Mouse (Mus musculus) stomach, embryonic 16.5 days (tissue): Measurements from ENCODE around the gene Gm17606. TPM values are rescaled to one million over a fixed set of nuclear protein-coding genes. Genes with fewer than 3 reads are reported as not detected.
"Not testable (repeated sequence)": the region's sequence is repeated elsewhere in the genome, so short reads cannot be mapped to it uniquely, and the experiment has no call there.

ENCODE experiments used
- ATAC-seq: fragments of 200-750 bp; cut with Nextera tagmentation; 2 replicates; pipeline ENCODE4 v1.8.0; 2017; ENCODE audit warnings: moderate number of reproducible peaks, moderate TSS enrichment; ENCODE audit not compliant: insufficient read depth, low FRiP score
- H3K27ac ChIP-seq: fragments of 300-500 bp; sonication (generic); 2 replicates; pipeline ENCODE4 v1.5.1; 2014; ENCODE audit warnings: low read length
- H3K27me3 ChIP-seq: fragments of 300-500 bp; sonication (generic); 2 replicates; pipeline ENCODE4 v1.6.1; 2014; ENCODE audit warnings: low read length, control low read depth, mixed read lengths; ENCODE audit not compliant: control insufficient read depth, insufficient read depth
- H3K36me3 ChIP-seq: fragments of 300-500 bp; sonication (generic); 2 replicates; pipeline ENCODE4 v1.6.1; 2014; ENCODE audit warnings: low read length; ENCODE audit not compliant: control insufficient read depth, insufficient read depth
- H3K4me1 ChIP-seq: fragments of 300-500 bp; sonication (generic); 2 replicates; pipeline ENCODE4 v1.6.1; 2014; ENCODE audit warnings: low read length, control low read depth, mixed read lengths; ENCODE audit not compliant: control insufficient read depth, insufficient read depth
- H3K4me2 ChIP-seq: fragments of 300-500 bp; sonication (generic); 2 replicates; pipeline ENCODE4 v1.6.1; 2014; ENCODE audit warnings: low read depth, low read length, mixed read lengths
- H3K4me3 ChIP-seq: fragments of 300-500 bp; sonication (generic); replicated peaks from 2 replicates; pipeline ENCODE4 v1.5.1; 2014; ENCODE audit warnings: mild to moderate bottlenecking, low read length
- H3K9ac ChIP-seq: fragments of 300-500 bp; sonication (generic); 2 replicates; pipeline ENCODE4 v1.6.1; 2014; ENCODE audit warnings: low read length
- H3K9me3 ChIP-seq: fragments of 300-500 bp; sonication (generic); replicated peaks from 2 replicates; pipeline ENCODE4 v1.6.1; 2016; ENCODE audit warnings: low read length, control low read depth; ENCODE audit not compliant: control insufficient read depth
- WGBS: fragments of 180-500 bp; shearing (Covaris S2); extraction: QIAGEN DNeasy Blood & Tissue Kit; methylation state at CpG from one replicate; pipeline ENCODE4 v1.1.7; 2014; 5-methylcytosine and 5-hydroxymethylcytosine counted together
- polyA plus RNA-seq: library from polyadenylated mRNA; unstranded; fragments of >200 nt; fragmentation: Nextera tagmentation; extraction: Ambion mirVana; gene quantifications from 2 replicates; pipeline ENCODE4 v1.2.1, GENCODE M21; 2015

Gm17606 gene
- polyA plus RNA-seq, 1 experiment from 2014 or later: not detected

DNA sequence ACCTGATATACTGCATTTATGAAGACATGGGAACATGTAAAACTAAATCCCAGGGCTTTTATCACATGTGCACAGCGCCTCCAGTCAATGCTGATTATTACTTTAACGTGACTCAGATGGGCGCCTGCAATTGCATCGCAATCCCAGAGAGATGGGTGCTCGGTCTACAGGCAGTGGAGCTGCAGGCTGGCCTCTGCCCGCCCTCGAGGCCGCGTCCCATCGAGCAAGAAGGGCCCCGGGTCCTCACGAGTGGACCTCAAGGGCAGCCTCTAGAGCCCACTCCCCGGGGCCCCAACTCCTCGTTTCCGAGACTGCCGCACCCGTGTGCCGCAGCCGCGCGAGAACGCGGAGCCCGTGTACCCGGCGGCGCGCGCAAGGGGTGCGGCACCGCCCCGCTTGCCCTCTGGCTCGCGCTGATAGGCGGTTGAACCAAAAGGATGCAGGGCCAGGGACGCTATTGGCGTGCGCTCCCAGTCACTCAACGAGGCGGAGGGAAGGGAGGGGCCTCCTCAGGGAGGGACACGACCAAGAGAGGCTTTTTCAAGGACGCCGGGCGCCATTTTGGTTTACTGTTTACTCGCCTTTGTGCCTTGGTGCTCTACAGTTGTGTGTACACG lies 37.6 kb upstream of the Gm17606 start:
- Histone ChIP-seq H3K9ac (peak overlapping the region; percentile 85), H3K36me3 (no peaks in the 10 kb centered on the region), H3K27ac (peak overlapping the region; percentile 94), H3K27me3 (no peaks in the 10 kb centered on the region), H3K4me3 (peak overlapping the region; percentile 66), H3K4me1 (peaks cover 12% of the 10 kb centered on the region), H3K4me2 (peak overlapping the region; percentile 46), H3K9me3 (no peaks in the 10 kb centered on the region)
- ATAC-seq: peak; percentile 100
- WGBS: under 1% methylated on average over 46 of the region's 46 CpGs

DNA sequence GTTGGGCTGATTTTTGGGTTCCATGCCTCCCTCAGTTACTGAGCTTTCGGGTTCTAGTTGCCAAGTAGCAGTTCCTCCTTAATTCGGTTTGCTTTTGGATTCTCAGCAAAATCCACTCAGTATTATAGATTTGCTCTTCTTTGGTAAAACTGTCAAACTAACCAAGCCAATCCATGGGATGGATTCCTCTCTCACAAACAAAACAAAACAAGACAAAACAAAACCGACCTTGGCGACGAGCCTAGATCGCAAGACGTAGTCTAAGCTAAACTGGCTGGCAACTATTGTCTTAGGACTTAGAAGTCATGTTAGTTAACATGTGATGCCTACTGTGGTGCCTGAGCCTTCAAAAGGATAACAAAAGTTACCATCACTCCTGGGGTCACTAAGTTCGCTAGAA lies 37.1 kb upstream of the Gm17606 start:
- H3K4me2 ChIP-seq: peak overlapping the region; percentile 46
- 80% methylated on average over 8 of the region's 8 CpGs for WGBS
- peak overlapping the region; percentile 70 for H3K27ac ChIP-seq
- peak overlapping the region; percentile 66 for H3K4me3 ChIP-seq
- H3K27me3 ChIP-seq: no peaks in the 10 kb centered on the region
- ATAC-seq: no peak
- H3K9ac ChIP-seq: no peak overlapping the region
- H3K36me3 ChIP-seq: no peaks in the 10 kb centered on the region
- no peaks in the 10 kb centered on the region for H3K9me3 ChIP-seq
- H3K4me1 ChIP-seq: peaks cover 12% of the 10 kb centered on the region

DNA sequence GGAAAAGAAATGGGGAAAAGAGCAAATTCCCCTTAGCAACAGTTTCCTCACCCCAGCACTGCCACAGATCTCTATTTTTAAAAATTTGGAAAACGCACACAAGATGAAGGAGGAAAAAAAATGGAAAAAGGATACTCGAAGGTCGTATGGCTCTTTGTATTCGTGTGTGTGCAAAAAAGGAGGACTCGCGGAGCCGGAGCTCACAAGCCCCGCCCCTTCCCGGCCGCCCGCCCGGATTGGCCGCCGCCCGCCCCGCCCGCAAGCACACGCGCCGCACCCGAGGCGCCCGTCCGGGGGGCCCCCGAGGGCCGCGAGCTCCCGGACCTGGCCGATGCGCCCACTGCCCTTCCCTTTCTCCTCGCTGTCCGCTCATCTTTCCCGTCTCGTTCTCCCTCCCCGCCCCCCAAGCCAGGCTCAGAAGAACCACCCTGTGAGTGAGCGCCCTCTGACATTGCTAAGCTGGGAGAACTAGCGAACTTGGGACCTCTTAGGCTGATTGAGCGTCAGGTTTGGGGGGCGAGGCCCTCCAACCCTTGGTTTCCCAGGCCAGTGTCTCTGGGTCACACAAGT lies 34.9 kb upstream of the Gm17606 start, which contains the start of gene 4931414P19Rik:
Gene 4931414P19Rik, minus strand, starts transcription at position 242 of the 570 bp plus-strand sequence.
- peak within 1 kb of the TSS; percentile 46 for H3K4me3 ChIP-seq
- H3K4me2 ChIP-seq: peak within 1 kb of the TSS; percentile 48
- H3K36me3 ChIP-seq: no peaks in the 10 kb centered on the region
- WGBS: under 1% methylated on average over 39 of the region's 39 CpGs
- peak within 1 kb of the TSS; percentile 69 for H3K27ac ChIP-seq
- peaks cover 12% of the 10 kb centered on the region for H3K4me1 ChIP-seq
- ATAC-seq: peak; percentile 51; the same call in 1 of the 2 replicates
- no peaks in the 10 kb centered on the region for H3K27me3 ChIP-seq
- no peaks in the 10 kb centered on the region for H3K9me3 ChIP-seq
- peak within 1 kb of the TSS; percentile 76 for H3K9ac ChIP-seq

DNA sequence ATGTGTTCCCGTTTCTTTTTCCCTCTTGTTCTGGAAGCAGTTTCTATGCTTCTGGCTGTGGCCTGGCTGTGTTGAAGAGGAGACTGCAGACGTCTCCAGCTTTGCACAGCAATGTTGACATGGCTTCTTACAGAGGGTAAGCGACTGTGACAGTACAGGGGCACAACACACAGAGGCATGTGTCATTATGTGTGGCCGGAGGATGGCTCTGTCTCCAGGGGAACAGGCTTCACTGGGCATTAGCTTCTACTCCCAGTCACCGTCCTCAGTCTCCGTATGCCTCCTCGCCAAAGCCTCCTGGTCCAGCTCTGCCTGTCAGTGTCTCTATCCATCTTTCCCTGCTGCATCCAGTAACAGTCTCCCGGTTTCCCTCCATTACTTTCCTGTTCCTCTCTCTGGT lies 33.5 kb upstream of the Gm17606 start:
- H3K27me3 ChIP-seq: no peaks in the 10 kb centered on the region
- H3K9me3 ChIP-seq: no peaks in the 10 kb centered on the region
- H3K4me2 ChIP-seq: no peak overlapping the region
- no peak for ATAC-seq
- H3K27ac ChIP-seq: no peak overlapping the region
- H3K9ac ChIP-seq: 0 out of 2 replicates have a peak overlapping the region, but pooled peaks have one; percentile 14
- peaks cover 12% of the 10 kb centered on the region for H3K4me1 ChIP-seq
- WGBS: 46% methylated on average over 8 of the region's 8 CpGs
- no peaks in the 10 kb centered on the region for H3K36me3 ChIP-seq
- no peak overlapping the region for H3K4me3 ChIP-seq

DNA sequence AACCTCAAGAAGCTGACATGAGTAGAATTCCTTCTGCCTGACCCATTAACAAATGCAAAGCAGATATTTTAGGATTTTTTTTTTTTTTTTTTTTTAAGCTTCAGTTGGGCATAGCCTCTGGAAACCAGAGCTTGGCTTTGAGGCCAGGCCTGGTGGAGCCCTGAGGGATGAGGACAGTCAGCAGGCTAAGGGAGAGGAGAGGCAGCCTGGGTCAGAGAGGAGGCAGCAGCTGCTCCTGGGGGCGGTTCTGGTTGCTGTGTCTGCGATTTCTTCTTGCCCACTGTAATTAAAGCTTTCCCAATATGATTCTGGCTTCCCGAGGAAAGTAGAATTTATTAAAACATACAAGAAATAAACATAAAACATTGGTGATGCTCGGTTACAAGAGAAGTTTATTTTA lies 31.5 kb upstream of the Gm17606 start:
- 58% methylated on average over 4 of the region's 4 CpGs for WGBS
- H3K4me2 ChIP-seq: no peak overlapping the region
- H3K9me3 ChIP-seq: no peaks in the 10 kb centered on the region
- ATAC-seq: no peak
- 0 out of 2 replicates have a peak, but pooled peaks cover 5% of the 10 kb centered on the region for H3K4me1 ChIP-seq
- H3K36me3 ChIP-seq: 0 out of 2 replicates have a peak, but pooled peaks cover 4% of the 10 kb centered on the region
- no peaks in the 10 kb centered on the region for H3K27me3 ChIP-seq
- no peak overlapping the region for H3K27ac ChIP-seq
- no peak overlapping the region for H3K4me3 ChIP-seq
- no peak overlapping the region for H3K9ac ChIP-seq

DNA sequence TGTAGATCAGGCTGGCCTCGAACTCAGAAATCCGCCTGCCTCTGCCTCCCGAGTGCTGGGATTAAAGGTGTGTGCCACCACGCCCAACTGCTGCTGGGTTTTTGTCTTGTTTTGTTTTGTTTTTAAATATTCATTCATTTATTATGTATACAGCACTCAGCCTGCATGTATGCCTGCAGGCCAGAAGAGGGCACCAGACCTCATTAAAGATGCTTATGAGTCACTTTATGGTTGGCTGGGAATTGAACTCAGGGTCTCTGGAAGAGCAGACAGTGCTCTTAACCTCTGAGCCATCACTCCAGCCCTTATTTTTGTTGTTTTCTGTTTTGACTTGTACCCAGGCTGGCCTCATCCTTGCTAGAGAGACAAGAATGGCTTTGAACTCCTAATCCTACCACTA lies 30.8 kb upstream of the Gm17606 start:
- Histone ChIP-seq H3K27me3 (no peaks in the 10 kb centered on the region), H3K27ac (no peak overlapping the region), H3K36me3 (0 out of 2 replicates have a peak, but pooled peaks cover 4% of the 10 kb centered on the region), H3K4me1 (0 out of 2 replicates have a peak, but pooled peaks cover 2% of the 10 kb centered on the region), H3K4me2 (no peak overlapping the region), H3K9ac (no peak overlapping the region), H3K9me3 (no peaks in the 10 kb centered on the region), H3K4me3 (no peak overlapping the region)
- 76% methylated on average over 4 of the region's 4 CpGs for WGBS
- ATAC-seq: no peak

DNA sequence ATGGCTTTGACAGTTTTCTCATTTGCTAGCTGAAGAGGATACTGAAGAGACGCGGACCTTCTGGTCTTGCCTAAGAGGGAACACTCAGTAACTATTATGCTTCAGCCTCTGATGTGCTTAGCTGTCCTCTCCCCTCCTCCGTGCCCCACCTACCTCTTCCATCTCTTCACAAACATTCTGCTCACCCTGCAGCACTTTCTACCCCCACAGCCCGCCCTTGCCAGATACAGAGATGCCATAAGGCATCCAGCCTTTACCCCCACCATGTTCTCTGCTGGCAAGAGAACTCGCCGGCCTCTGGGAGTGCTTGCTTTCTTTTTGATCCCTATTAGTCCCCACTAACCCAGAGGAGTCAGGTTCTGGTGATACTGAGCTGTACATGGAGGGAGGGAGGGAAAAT lies 30.1 kb upstream of the Gm17606 start:
- H3K4me1 ChIP-seq: no peaks in the 10 kb centered on the region
- H3K36me3 ChIP-seq: 0 out of 2 replicates have a peak, but pooled peaks cover 4% of the 10 kb centered on the region
- H3K4me3 ChIP-seq: no peak overlapping the region
- H3K9me3 ChIP-seq: no peaks in the 10 kb centered on the region
- no peak overlapping the region for H3K27ac ChIP-seq
- H3K9ac ChIP-seq: no peak overlapping the region
- no peak overlapping the region for H3K4me2 ChIP-seq
- ATAC-seq: no peak
- WGBS: 71% methylated on average over 6 of the region's 6 CpGs
- H3K27me3 ChIP-seq: no peaks in the 10 kb centered on the region

DNA sequence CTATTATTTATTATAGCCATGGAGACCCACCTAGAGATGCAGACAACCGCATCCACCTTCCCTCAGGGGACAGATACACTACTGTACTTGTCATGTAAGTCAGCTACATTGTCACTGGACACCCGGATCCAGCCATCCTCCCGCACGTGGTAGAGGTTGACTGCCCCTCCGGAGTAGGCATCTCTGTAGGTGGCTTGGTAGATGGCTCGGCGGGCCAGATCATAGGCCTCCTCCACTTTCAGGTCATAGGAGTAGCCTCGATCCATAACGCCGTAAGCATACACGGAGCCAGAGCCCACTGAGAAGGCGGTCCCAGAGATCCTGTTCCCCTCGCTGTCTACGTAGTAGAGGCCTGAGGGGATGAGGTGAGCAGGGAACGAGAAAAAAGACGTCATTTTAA lies 26.6 kb upstream of the Gm17606 start:
- not testable (repeated sequence) for ATAC-seq, H3K36me3 ChIP-seq, H3K4me2 ChIP-seq, H3K4me1 ChIP-seq, H3K9me3 ChIP-seq, H3K27ac ChIP-seq, H3K9ac ChIP-seq, H3K4me3 ChIP-seq, H3K27me3 ChIP-seq
- 95% methylated on average over 15 of the region's 16 CpGs for WGBS

DNA sequence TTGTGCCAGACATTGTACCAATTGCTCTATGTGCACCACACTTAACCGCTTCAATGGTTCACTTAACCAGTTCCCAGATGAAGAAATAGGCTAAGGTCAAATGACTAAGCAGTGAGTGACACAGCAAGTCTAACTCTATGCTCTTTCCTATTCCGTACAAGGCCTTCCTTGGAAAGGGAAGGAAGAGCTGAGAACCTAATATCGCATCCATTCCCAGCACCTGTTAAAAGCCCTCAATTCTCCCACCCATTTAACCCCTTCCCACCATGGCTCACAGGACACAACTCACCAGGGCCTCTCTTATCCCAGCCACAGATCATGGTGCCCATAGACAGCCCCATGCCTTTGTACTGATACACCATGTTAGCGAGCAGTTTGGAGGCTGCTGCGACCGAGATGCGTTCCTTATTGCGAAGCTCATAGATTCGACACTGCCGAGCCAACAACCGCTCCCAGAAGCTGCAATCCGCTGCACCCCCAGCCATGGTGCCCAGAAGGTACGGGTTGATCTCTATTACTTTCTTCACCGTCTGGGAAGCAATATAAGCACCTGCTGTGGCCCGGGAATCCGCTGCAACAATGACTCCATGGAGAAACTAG lies 24.4 kb upstream of the Gm17606 start:
- H3K4me3 ChIP-seq: no peak overlapping the region
- H3K4me2 ChIP-seq: peak overlapping the region; percentile 61; the same call in 1 of the 2 replicates
- H3K36me3 ChIP-seq: 0 out of 2 replicates have a peak, but pooled peaks cover 4% of the 10 kb centered on the region
- 93% methylated on average over 16 of the region's 16 CpGs for WGBS
- H3K9me3 ChIP-seq: no peaks in the 10 kb centered on the region
- H3K9ac ChIP-seq: no peak overlapping the region
- H3K4me1 ChIP-seq: peaks cover 4% of the 10 kb centered on the region; the same call in 1 of the 2 replicates
- no peak overlapping the region for H3K27ac ChIP-seq
- ATAC-seq: no peak
- H3K27me3 ChIP-seq: no peaks in the 10 kb centered on the region
